Mouse (Mus musculus) embryonic facial prominence, embryonic 11.5 days (tissue): ENCODE results near the gene Ksr1. TPM values are rescaled to one million over a fixed set of nuclear protein-coding genes. Genes with fewer than 3 reads are reported as not detected.

Source experiments
- ATAC-seq: fragments of 200-750 bp; cut with Nextera tagmentation; replicated peaks from 2 replicates; pipeline ENCODE4 v1.8.0; 2017; ENCODE audit warnings: low read depth; ENCODE audit not compliant: insufficient number of reproducible peaks, low FRiP score, low TSS enrichment
- DNase-seq: peaks from one replicate; pipeline ENCODE4 v3.0.0-alpha.2; 2015; ENCODE audit warnings: low spot score
- H3K27ac ChIP-seq: fragments of 300-500 bp; sonication (generic); replicated peaks from 2 replicates; pipeline ENCODE4 v1.5.1; 2014; ENCODE audit warnings: mild to moderate bottlenecking, low read depth, low read length, control low read depth
- H3K27me3 ChIP-seq: fragments of 300-500 bp; sonication (generic); 2 replicates; pipeline ENCODE4 v1.6.1; 2014; ENCODE audit warnings: mild to moderate bottlenecking, low read length, moderate library complexity, mixed read lengths; ENCODE audit not compliant: control insufficient read depth, insufficient read depth
- H3K36me3 ChIP-seq: fragments of 300-500 bp; sonication (generic); replicated peaks from 2 replicates; pipeline ENCODE4 v1.6.1; 2014; ENCODE audit warnings: low read depth, mild to moderate bottlenecking, low read length, moderate library complexity, mixed read lengths; ENCODE audit not compliant: control insufficient read depth, insufficient read depth
- H3K4me1 ChIP-seq: fragments of 300-500 bp; sonication (generic); 2 replicates; pipeline ENCODE4 v1.6.1; 2014; ENCODE audit warnings: low read length, mixed read lengths; ENCODE audit not compliant: control insufficient read depth, insufficient read depth
- H3K4me2 ChIP-seq: fragments of 300-500 bp; sonication (generic); 2 replicates; pipeline ENCODE4 v1.6.1; 2014; ENCODE audit warnings: low read depth, mild to moderate bottlenecking, control low read depth, low read length, moderate library complexity
- H3K4me3 ChIP-seq: fragments of 300-500 bp; sonication (generic); 2 replicates; pipeline ENCODE4 v1.5.1; 2014; ENCODE audit warnings: low read depth, low read length, control low read depth
- H3K9ac ChIP-seq: fragments of 300-500 bp; sonication (generic); replicated peaks from 2 replicates; pipeline ENCODE4 v1.6.1; 2014; ENCODE audit warnings: mild to moderate bottlenecking, control low read depth, low read length
- H3K9me3 ChIP-seq: fragments of 300-500 bp; sonication (generic); replicated peaks from 2 replicates; pipeline ENCODE4 v1.6.1; 2016; ENCODE audit warnings: mild to moderate bottlenecking, low read length, inconsistent platforms, mixed read lengths; ENCODE audit not compliant: control insufficient read depth
- WGBS: fragments of 180-500 bp; shearing (Covaris S2); extraction: QIAGEN DNeasy Blood & Tissue Kit; methylation state at CpG from one replicate; pipeline ENCODE4 v1.1.7; 2014; 5-methylcytosine and 5-hydroxymethylcytosine counted together
- polyA plus RNA-seq: library from polyadenylated mRNA; unstranded; fragments of >200 nt; fragmentation: Nextera tagmentation; extraction: Ambion mirVana; gene quantifications from 2 replicates; pipeline ENCODE4 v1.2.1, GENCODE M21; 2014

Gene Ksr1
- polyA plus RNA-seq, 1 experiment from 2014 or later = 2.9 TPM

DNA sequence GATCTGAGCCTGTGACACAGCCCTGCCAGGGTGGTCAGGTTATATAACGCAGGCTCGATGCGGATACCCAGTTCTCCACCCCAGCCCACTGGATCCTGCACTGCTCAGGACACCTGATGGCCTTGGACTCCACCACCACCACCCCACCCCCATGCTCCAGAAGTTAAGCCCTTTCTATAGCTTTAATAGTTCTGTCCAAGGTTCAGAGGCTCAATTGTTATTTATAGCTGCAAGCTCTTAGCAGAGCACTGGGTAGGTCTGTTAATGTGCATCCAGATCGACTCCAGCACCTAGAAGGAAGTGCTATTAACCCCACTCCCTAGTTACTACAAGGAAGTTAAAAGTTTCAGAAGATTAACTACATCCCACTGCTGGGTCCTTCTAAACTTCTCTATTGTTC is 11.5 kb upstream of the Ksr1 start:
- 82% methylated on average over 4 of the region's 4 CpGs for WGBS
- no peak overlapping the region for H3K9ac ChIP-seq
- H3K4me3 ChIP-seq = no peak overlapping the region
- no peaks in the 10 kb centered on the region for H3K36me3 ChIP-seq
- H3K4me2 ChIP-seq = no peak overlapping the region
- no peaks in the 10 kb centered on the region for H3K9me3 ChIP-seq
- DNase-seq (no peak), ATAC-seq (no peak)
- H3K27ac ChIP-seq = no peak overlapping the region
- H3K4me1 ChIP-seq = no peaks in the 10 kb centered on the region
- no peaks in the 10 kb centered on the region for H3K27me3 ChIP-seq

DNA sequence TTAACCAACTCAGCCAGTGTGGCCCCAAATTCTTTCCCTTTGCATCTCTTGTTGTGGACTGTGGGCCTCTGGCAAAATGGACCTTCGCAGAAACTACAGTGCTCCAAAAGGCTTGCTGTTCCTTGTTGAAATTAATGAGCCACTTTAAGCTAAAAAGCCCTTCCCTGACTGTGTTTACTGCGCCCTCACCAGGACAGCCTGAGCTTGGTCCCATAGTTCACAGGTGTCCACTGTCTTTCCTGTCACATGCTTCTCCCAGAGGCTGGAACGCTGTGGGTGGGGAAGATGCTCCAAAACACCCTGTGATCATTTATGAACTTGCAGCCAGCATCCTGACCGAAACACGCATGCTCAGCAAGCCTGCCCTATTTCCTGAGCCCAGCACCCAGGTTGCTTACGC is 9.1 kb upstream of the Ksr1 start:
- Histone ChIP-seq H3K9ac (no peak overlapping the region), H3K27me3 (no peaks in the 10 kb centered on the region), H3K27ac (no peak overlapping the region), H3K4me2 (no peak overlapping the region), H3K36me3 (no peaks in the 10 kb centered on the region), H3K4me3 (no peak overlapping the region), H3K4me1 (no peaks in the 10 kb centered on the region), H3K9me3 (no peaks in the 10 kb centered on the region)
- WGBS = 72% methylated on average over 6 of the region's 6 CpGs
- ATAC-seq (no peak), DNase-seq (no peak)

- Histone ChIP-seq H3K27me3 (no peaks in the 10 kb centered on the region), H3K4me3 (no peak overlapping the region), H3K9me3 (no peaks in the 10 kb centered on the region), H3K27ac (no peak overlapping the region), H3K9ac (no peak overlapping the region), H3K4me2 (no peak overlapping the region), H3K36me3 (no peaks in the 10 kb centered on the region), H3K4me1 (no peaks in the 10 kb centered on the region)
- ATAC-seq (no peak), DNase-seq (no peak)
- 75% methylated on average over 5 of the region's 5 CpGs for WGBS
Measured at GRCm38 (mm10) chr11:79152696-79153095, 6.5 kb upstream of the Ksr1 start.

DNA sequence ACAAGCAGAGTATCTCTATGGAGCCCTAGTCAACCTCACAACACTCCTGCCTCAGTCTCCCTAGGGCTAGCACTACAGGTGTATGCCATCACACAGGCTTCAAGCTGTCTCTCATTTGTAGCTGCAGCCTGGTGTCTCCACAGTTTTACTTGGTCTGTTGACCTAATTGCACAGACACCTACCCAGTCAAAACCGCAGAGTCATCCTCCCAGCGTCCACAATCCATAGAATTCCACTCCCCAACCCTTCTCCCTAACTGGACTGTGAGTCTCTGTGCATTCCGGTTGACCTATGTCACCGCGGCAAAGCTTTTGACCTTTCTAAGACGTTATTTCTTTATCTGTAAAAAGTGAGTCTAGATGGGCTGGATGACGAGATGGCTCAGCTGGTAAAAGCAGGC is 5.7 kb upstream of the Ksr1 start:
- H3K9me3 ChIP-seq = no peaks in the 10 kb centered on the region
- H3K4me1 ChIP-seq = no peaks in the 10 kb centered on the region
- H3K27me3 ChIP-seq = no peaks in the 10 kb centered on the region
- DNase-seq (no peak), ATAC-seq (no peak)
- H3K4me3 ChIP-seq = no peak overlapping the region
- no peaks in the 10 kb centered on the region for H3K36me3 ChIP-seq
- H3K9ac ChIP-seq = no peak overlapping the region
- 80% methylated on average over 7 of the region's 7 CpGs for WGBS
- H3K27ac ChIP-seq = no peak overlapping the region
- no peak overlapping the region for H3K4me2 ChIP-seq

GRCm38 (mm10) chr11:79150301-79150700 is 4.1 kb upstream of the Ksr1 start:
- no peaks in the 10 kb centered on the region for H3K27me3 ChIP-seq
- H3K4me2 ChIP-seq = no peak overlapping the region
- ATAC-seq (no peak), DNase-seq (no peak)
- H3K36me3 ChIP-seq = no peaks in the 10 kb centered on the region
- no peak overlapping the region for H3K9ac ChIP-seq
- H3K27ac ChIP-seq = no peak overlapping the region
- H3K4me1 ChIP-seq = no peaks in the 10 kb centered on the region
- H3K4me3 ChIP-seq = no peak overlapping the region
- no peaks in the 10 kb centered on the region for H3K9me3 ChIP-seq
- 61% methylated on average over 3 of the region's 3 CpGs for WGBS

- Histone ChIP-seq H3K27ac (no peak overlapping the region), H3K4me2 (no peak overlapping the region), H3K9me3 (no peaks in the 10 kb centered on the region), H3K9ac (no peak overlapping the region), H3K4me3 (no peak overlapping the region), H3K27me3 (no peaks in the 10 kb centered on the region), H3K36me3 (no peaks in the 10 kb centered on the region), H3K4me1 (no peaks in the 10 kb centered on the region)
- 91% methylated on average over 4 of the region's 4 CpGs for WGBS
- no peak for DNase-seq
- ATAC-seq = no peak
Measured at GRCm38 (mm10) chr11:79149295-79149694, 3.1 kb upstream of the Ksr1 start.

GRCm38 (mm10) chr11:79148783-79149182 is 2.6 kb upstream of the Ksr1 start:
- Histone ChIP-seq H3K4me1 (no peaks in the 10 kb centered on the region), H3K4me3 (no peak overlapping the region), H3K9me3 (no peaks in the 10 kb centered on the region), H3K27me3 (no peaks in the 10 kb centered on the region), H3K4me2 (no peak overlapping the region), H3K9ac (no peak overlapping the region), H3K27ac (no peak overlapping the region), H3K36me3 (no peaks in the 10 kb centered on the region)
- 84% methylated on average over 4 of the region's 4 CpGs for WGBS
- ATAC-seq (no peak), DNase-seq (no peak)

GRCm38 (mm10) chr11:79145283-79146265 is 633 bp downstream of the Ksr1 start:
- Histone ChIP-seq H3K4me3 (peak overlapping the region; percentile 88), H3K4me2 (peak overlapping the region; percentile 72), H3K36me3 (no peaks in the 10 kb centered on the region), H3K27me3 (no peaks in the 10 kb centered on the region), H3K27ac (peak overlapping the region; percentile 81), H3K9ac (peak overlapping the region; percentile 89), H3K4me1 (no peaks in the 10 kb centered on the region; the same call in 1 of the 2 replicates), H3K9me3 (no peaks in the 10 kb centered on the region)
- DNase-seq (peak; percentile 51), ATAC-seq (peak; percentile 60)
- under 1% methylated on average over 38 of the region's 62 CpGs for WGBS
